Mouse (Mus musculus) lung, postnatal 0 days (tissue): Measurements from ENCODE around the gene Asic2.

Source experiments
- CTCF ChIP-seq: IDR thresholded peaks from 2 replicates; pipeline ENCODE4 v1.5.1; 2016; ENCODE audit warnings: antibody characterized with exemption, mild to moderate bottlenecking
- EP300 ChIP-seq: IDR thresholded peaks from 2 replicates; pipeline ENCODE4 v1.6.1; 2016; ENCODE audit warnings: antibody characterized with exemption, mild to moderate bottlenecking, control low read depth

GRCm38 (mm10) chr11:81148423-81148822 lies 819.8 kb downstream of the Asic2 start:
- TF ChIP-seq CTCF (no peak), EP300 (no peak)
